Mouse (Mus musculus): ENCODE measurements around the gene Wnt6.
A peak's percentile ranks its signal among the peaks of the same experiment; 100 is the strongest.

DNA sequence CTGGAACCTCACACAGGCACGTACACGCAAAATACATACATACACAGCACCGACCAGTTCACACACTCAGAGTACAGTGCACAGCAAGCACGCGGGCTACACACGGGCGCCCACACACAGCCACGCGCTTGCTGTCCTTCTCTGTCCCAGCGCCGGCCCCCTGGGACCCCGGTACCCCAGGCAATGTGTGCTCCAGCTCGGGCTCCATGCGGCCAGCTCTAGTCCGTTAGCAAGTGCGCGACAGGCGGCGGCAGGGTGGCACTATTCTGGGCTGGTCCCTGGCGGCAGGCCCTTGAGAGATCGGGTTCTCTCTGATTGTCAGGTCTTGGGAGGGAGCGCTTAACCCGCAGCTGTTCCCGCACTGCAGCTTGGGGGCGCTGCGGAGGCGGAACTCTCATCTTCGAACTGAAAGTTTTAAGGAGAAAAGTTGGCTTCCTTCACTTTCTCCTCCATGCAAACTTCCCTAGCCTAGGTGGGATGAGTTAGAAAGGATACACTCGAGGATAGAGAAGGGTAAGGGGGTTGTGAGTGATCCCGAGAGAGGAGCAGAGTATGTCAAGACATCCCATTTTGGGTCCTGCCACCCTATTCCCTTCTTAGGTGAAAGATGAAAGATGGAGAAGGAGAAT, 22.9 kb upstream of the Wnt6 start, which contains the start of gene Prkag3:
- TF ChIP-seq EP300 (IDR thresholded peaks at IDR 0.05; ENCODE audit: low read depth) (no peak), CTCF (IDR thresholded peaks at IDR 0.05; ENCODE audit: low read depth) (peak; percentile 67)

Data from liver, postnatal 0 days (tissue).